Mouse (Mus musculus) ES-Bruce4 (cell line): ENCODE results near the gene Pabpn1l. TPM values are rescaled to one million over a fixed set of nuclear protein-coding genes. Genes with fewer than 3 reads are reported as not detected.

Source experiments
- H3K27ac ChIP-seq: 2 replicates; pipeline ENCODE4 v1.5.1; 2012; ENCODE audit warnings: low read length, inconsistent platforms; ENCODE audit not compliant: insufficient read depth
- H3K27me3 ChIP-seq: 2 replicates; pipeline ENCODE4 v1.6.1; 2012; ENCODE audit warnings: mild to moderate bottlenecking, low read length, inconsistent platforms; ENCODE audit not compliant: control insufficient read depth, poor library complexity, insufficient read depth, severe bottlenecking
- H3K36me3 ChIP-seq: 2 replicates; pipeline ENCODE4 v1.6.1; 2012; ENCODE audit warnings: inconsistent platforms, mild to moderate bottlenecking, low read length, moderate library complexity; ENCODE audit not compliant: control insufficient read depth, poor library complexity, insufficient read depth, severe bottlenecking
- H3K4me1 ChIP-seq: one replicate; pipeline ENCODE4 v1.8.1; 2011; ENCODE audit warnings: low read length; ENCODE audit not compliant: control insufficient read depth, insufficient read depth
- H3K4me3 ChIP-seq: 2 replicates; pipeline ENCODE4 v1.5.1; 2011; ENCODE audit warnings: low read depth, mild to moderate bottlenecking, low read length
- H3K9ac ChIP-seq: 2 replicates; pipeline ENCODE4 v1.6.1; 2012; ENCODE audit warnings: low read depth, mild to moderate bottlenecking, inconsistent platforms; ENCODE audit not compliant: poor library complexity, severe bottlenecking
- H3K9me3 ChIP-seq: replicated peaks from 2 replicates; pipeline ENCODE4 v1.6.1; 2012; ENCODE audit warnings: mild to moderate bottlenecking, low read length, inconsistent platforms; ENCODE audit not compliant: control insufficient read depth, poor library complexity, insufficient read depth, severe bottlenecking
- CTCF ChIP-seq: IDR thresholded peaks from one replicate; pipeline ENCODE4 v1.8.1; 2011; ENCODE audit warnings: low read depth, low read length
- EP300 ChIP-seq: IDR thresholded peaks from 2 replicates; pipeline ENCODE4 v1.6.1; 2011; ENCODE audit warnings: low read depth, low read length; ENCODE audit not compliant: insufficient read depth
- POLR2A ChIP-seq: IDR thresholded peaks from one replicate; pipeline ENCODE4 v1.8.1; 2011; ENCODE audit warnings: low read length; ENCODE audit not compliant: insufficient read depth
- polyA plus RNA-seq: library from polyadenylated mRNA; stranded (reverse); fragments of >200 nt; gene quantifications from 2 replicates; pipeline ENCODE4 v1.2.4, GENCODE M21; 2011; ENCODE audit warnings: low read depth; ENCODE audit not compliant: missing spikeins, insufficient read depth, insufficient read length

Gene Pabpn1l
- polyA plus RNA-seq, 1 experiment, result not detected

DNA sequence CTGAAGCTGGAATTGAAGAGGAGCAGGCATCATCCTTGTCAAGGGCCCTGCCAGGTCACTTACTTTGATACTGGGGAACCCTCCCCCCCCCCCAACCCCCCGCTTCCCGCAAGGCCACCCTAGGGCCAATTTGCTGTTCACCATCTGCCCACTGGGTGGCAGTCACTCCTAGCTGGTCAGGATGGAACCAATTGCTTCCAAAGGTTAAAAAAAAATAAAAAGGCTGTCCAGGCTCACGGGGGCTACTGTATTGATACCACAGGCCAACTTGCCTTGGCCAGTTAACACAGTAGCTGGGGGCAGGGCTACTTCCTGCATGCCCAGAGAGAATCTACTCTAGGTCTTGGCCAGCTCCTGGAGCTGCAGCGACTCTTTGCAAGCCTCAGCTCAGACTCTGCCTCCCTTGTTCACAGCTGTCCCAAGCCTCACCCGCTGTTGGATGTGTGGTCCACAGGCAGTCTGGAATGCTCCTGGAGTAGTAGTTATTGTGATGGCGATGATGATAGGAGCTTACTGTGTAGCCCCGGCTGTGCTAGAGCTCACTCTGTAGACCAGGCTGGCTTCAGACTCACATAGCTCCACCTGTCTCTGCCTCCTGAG, 4.5 kb downstream of the Pabpn1l start:
- Histone ChIP-seq H3K4me1 (no peaks in the 10 kb centered on the region), H3K9ac (no peak overlapping the region), H3K9me3 (no peaks in the 10 kb centered on the region), H3K4me3 (no peak overlapping the region), H3K27me3 (no peaks in the 10 kb centered on the region), H3K36me3 (no peaks in the 10 kb centered on the region), H3K27ac (no peak overlapping the region)
- peak; percentile 57 for TF ChIP-seq CTCF
- TF ChIP-seq POLR2A, result no peak

GRCm38 (mm10) chr8:122616181-122616905, 6.2 kb downstream of the Pabpn1l start:
- H3K36me3 ChIP-seq, result no peaks in the 10 kb centered on the region
- no peaks in the 10 kb centered on the region for H3K9me3 ChIP-seq
- no peak overlapping the region for H3K9ac ChIP-seq
- H3K4me3 ChIP-seq, result no peak overlapping the region
- no peaks in the 10 kb centered on the region for H3K4me1 ChIP-seq
- TF ChIP-seq EP300 (no peak), POLR2A (no peak), CTCF (no peak)
- H3K27ac ChIP-seq, result no peak overlapping the region
- no peaks in the 10 kb centered on the region for H3K27me3 ChIP-seq

- Histone ChIP-seq H3K27ac (no peak within 1 kb of the TSS), H3K4me1 (no peaks in the 10 kb centered on the region)
Measured at GRCm38 (mm10) chr8:122611295-122612133, 11.0 kb downstream of the Pabpn1l start, which contains the start of the genes Galns and Trappc2l. TSS of gene Galns (minus strand) at chr8:122611463. TSS of gene Trappc2l (plus strand) at chr8:122611640.

GRCm38 (mm10) chr8:122610612-122611277, 11.8 kb downstream of the Pabpn1l start:
- no peaks in the 10 kb centered on the region for H3K27me3 ChIP-seq
- no peak overlapping the region for H3K27ac ChIP-seq
- no peaks in the 10 kb centered on the region for H3K36me3 ChIP-seq
- H3K9ac ChIP-seq, result peak overlapping the region; percentile 28
- H3K4me1 ChIP-seq, result no peaks in the 10 kb centered on the region
- TF ChIP-seq EP300 (no peak), CTCF (no peak), POLR2A (no peak)
- H3K9me3 ChIP-seq, result no peaks in the 10 kb centered on the region
- peak overlapping the region; percentile 81 for H3K4me3 ChIP-seq

More at GRCm38 (mm10) chr8:122611295-122612133, 11.0 kb downstream of the Pabpn1l start, which contains the start of the genes Galns and Trappc2l:
- no peaks in the 10 kb centered on the region for H3K9me3 ChIP-seq
- no peaks in the 10 kb centered on the region for H3K27me3 ChIP-seq
- TF ChIP-seq EP300 (0 out of 2 replicates have a peak, but pooled peaks have one; percentile 15), POLR2A (no peak), CTCF (no peak)
- peak within 1 kb of the TSS; percentile 72 for H3K9ac ChIP-seq
- H3K4me3 ChIP-seq, result peak within 1 kb of the TSS; percentile 81
- no peaks in the 10 kb centered on the region for H3K36me3 ChIP-seq

DNA sequence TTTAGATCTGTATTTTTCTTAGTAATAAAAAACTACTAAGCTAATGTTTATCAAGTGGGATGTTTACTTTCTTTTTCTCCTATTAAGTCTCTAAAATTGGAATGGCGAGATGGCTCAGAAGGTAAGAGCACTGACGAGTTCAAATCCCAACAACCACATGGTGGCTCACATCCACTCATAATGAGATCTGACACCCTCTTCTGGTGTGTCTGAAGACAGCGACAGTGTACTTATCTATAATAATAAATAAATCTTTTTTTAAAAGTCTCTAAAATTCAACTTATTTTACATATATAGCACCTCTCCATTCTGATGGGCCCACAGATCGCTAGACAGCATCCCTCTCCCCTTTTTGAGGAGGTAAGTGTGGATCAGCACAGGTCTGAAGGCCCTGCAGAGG, 12.3 kb downstream of the Pabpn1l start:
- Histone ChIP-seq H3K36me3 (no peaks in the 10 kb centered on the region), H3K4me3 (no peak overlapping the region), H3K9me3 (no peaks in the 10 kb centered on the region), H3K4me1 (no peaks in the 10 kb centered on the region), H3K27me3 (no peaks in the 10 kb centered on the region), H3K27ac (no peak overlapping the region), H3K9ac (peak overlapping the region; percentile 28; the same call in 1 of the 2 replicates)
- TF ChIP-seq POLR2A (no peak), EP300 (no peak), CTCF (no peak)
